Mouse (Mus musculus) liver, postnatal 0 days (tissue): ENCODE data around the gene Gm10197.

ENCODE experiments used
- CTCF ChIP-seq: sonication (generic); IDR thresholded peaks from 2 replicates; pipeline ENCODE4 v1.5.1; 2016; ENCODE audit warnings: antibody characterized with exemption, low read depth
- EP300 ChIP-seq: IDR thresholded peaks from 2 replicates; pipeline ENCODE4 v1.6.1; 2016; ENCODE audit warnings: antibody characterized with exemption, low read depth, mild to moderate bottlenecking

DNA sequence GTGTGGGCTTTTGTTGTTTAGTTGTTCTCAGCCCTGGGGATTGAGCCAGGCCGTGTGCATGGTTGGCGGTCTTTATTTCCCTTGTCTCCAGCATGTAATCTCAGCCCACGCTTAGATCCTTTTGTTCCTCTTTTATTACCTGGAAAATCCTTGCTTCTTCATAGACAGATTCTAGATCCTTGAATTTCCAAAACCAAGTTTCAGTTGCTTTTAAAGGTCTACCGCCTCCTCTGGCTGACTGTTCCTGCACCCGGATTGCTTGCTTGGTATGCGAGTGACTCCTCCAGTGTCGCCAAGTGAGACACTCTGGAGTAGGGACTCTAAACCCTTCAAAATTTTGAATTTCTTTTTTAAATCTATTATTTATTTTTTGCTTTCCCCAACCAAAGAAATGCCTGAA is 4.7 kb downstream of the Gm10197 start:
- TF ChIP-seq CTCF (no peak), EP300 (no peak)
